Mouse (Mus musculus): ENCODE data around the gene Cpvl. TPM values are rescaled to one million over a fixed set of nuclear protein-coding genes. Genes with fewer than 3 reads are reported as not detected.

The Cpvl gene
- total RNA-seq, 2 experiments from 2014 or later: not detected

DNA sequence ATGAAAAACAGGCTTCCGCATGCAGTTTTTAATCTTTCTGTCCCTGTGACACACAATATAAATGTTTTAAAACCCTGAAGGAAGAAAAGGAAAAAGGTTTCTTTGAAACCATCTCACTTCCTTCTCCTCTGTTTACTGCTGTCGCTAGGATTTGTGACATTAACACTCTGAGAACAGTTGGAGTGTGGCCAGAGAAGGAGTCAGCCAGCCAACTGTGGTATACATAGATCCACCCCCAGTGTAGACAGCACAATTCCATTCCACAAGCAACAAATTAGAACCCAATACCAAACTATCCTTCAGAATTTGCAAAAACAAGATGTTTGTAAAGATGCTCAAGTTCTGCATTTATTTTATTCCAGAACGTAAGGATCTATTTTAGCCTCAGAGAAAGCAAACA lies 6.7 kb downstream of the Cpvl start:
- DNase-seq: no peak

DNA sequence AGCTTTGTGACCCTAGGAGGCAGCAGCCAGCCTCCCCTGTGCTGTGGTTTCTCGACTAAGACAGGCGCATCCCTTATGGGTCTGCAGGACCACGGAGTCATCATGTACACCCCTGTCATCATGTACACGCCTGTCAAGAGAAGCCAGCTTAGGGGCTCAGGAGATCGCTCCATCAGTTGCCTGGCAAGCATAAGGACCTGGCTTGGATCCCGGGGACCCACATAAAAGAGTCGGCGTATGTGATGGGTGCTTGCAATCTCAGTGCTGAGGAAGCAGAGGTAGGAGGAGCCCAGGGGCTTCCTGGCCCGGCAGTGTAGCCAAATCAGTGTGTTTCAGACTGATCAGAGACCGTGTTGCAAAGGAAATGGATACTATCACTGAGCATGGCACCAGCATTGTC lies 9.4 kb downstream of the Cpvl start:
- no peak for DNase-seq

DNA sequence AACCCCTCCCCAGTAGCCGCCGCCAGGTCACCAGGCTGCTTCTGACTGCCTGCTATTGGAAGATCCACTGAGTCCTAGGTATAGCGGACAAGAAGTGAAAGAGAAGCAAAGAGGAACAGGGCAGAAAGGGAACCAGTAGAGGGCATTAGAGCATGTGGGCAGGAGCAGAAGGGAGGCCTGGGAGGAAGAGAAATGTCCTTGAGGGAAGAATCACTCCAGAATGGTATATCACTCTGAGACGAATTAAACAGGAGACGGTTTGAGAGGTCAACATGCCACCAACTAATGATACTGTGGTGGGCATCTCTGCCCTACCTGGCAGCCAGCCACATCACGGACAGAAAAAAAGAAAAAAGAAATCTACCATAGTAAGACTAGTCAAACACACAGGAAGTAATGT lies 9.9 kb downstream of the Cpvl start:
- no peak for DNase-seq

DNA sequence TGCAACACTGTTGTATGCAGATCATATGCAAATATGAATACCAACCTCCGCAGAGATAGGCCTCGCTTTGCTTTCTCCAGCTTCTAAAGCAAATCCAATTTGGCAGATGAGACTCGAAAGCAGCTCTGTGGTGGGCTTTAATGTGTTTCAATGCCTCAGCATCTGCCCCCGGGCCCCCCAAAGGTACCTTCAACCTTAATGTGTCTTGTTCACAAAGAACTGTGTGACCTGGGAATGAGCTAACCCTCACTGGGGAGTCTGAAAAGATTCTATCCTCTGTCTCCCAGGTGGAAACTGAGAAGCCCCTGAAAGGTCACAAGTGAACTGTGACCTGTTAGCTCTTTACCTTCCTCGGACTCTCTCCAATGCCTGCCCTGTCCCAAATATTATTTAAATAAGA lies 11.9 kb downstream of the Cpvl start:
- no peak for DNase-seq

DNA sequence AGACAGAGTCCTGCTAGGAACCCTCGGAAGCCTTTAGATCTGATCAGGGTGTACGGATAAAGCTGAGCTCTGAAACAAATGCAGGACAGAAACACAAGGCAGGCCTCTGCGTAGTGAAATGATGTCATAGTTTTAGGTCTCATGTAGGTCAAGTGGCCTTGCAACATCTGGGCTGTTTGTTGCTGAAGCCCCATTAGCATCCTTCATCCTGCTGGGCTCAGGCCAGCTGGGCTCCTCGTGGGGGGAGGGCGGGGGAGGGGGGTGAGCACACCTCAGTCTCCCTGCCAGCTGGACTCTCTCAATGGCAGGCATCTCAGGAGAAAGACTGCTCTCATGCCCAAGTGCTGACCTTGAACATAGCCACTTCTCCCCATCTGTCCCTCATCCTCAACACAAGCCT lies 12.6 kb downstream of the Cpvl start:
- no peak for DNase-seq

DNA sequence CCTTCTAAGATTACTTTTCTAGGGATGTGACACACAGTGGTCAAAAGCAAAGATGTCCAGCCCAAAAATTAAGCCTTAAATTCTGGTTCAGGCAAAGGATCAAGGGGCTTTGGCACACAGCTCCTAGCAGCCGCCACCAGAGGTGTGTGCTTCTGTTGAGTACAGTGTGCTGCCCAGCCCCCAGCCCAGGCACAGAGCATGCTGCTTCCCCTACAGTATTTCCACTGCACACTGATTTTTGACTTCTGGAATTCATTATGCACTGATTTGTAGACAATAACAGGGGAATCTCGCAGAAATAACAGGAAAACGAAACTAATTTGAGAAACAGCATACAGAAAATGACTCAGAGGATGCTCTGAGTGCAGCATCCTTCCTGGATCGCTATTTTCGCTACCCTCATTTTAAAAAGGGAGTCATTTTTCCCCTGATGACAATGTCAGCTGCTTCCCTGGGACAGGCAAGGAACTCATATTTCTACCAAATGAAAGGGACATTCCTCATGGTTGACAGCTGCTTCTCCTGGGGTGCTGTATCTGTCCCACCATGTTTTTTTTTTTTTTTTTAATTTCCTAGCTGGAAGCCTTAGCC lies 14.5 kb downstream of the Cpvl start:
- DNase-seq: no peak

DNA sequence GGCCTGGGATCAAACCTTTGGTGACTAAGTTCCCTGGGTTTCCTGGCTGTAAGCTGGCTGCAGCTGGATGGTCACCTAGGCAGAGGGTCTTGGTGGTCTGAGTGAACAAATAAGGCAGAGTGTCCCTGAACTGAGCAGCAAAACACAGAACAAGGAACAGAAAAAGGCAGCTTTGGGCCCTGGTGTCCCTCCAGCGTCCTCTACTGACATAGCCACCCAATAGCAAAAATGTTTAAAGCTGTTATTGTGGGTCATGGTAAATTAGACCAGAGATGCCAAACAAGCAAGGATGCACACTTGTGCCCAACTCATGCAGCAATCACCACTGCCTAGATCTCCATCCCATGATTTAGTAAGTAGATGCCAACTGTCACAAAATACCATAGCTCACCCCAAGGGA lies 16.5 kb downstream of the Cpvl start:
- no peak for DNase-seq

DNA sequence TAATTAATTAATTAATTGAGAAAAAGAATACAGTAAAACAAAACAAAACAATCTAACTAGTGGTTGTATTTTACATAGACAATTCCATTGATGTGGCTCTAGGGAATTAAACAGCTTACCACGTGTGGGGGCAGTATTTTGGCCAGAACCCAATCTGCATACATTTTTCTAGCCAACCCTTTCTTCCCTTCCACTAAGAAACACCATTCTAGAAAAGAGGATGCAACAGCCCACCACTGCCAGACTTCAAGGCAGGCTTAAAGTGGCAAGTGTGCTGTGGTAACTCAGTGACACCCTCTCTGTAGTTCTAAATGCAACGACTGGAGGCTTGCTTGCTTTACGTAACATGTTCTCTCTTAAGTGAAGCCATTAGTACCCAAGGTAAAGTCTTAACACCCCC lies 18.6 kb downstream of the Cpvl start:
- DNase-seq: no peak

DNA sequence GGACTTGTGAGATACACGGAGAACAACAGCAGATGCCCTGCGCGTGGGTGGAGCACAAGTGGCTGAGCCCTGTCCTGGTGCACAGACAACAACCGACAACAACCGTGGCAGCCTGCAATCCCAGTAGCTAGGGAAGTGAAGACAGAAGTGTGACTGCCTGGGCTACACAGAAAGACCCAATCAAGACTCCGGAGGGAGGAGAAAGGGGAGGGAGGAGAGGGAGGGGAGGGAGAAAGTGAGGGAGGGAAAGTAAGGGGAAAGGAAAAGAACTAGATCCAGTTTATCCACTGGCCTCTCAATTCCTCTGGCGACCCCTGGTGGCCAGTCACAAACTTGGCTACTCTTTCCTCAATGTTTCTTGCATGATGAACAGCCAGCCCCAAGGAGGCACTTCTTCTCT lies 20.1 kb downstream of the Cpvl start:
- DNase-seq: peak; percentile 66

DNA sequence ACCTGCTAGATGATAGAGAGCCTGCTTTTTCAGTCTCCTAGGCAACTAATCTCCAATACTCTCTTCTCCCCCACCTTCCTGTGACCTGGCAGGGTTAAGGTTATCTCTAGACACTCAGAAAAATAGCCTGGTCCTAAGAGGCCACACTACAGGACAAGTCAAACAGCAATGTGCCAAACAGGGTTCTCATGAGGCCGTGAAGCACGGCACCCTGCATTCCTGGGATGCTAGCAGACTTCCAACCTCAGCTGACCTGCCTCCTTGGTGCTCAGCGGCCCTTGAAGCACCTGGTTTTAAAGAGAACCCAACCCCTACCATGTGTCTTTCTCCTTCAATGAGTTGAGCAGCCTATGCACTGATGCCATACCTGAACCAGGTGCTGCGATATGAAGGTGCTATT lies 22.0 kb downstream of the Cpvl start:
- DNase-seq: no peak

DNA sequence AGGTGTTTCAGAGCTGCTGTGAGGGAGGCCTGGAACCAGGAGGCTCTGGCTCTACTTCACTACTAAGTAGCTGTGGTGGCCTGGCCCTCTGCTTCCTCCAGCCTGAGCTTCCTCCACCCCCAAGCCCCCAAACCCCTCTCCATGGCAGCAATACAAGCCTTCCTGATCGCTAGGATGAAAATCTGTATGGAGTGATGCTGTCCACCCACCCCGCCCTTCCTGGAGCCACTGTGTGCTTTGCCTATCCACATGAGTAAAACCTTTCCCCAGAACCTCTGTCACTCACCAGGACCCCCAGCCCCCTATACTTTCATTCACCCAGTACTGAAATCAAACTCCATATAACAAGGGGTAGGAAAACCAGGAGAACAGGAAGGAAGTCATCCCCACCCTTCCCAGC lies 22.6 kb downstream of the Cpvl start:
- no peak for DNase-seq

DNA sequence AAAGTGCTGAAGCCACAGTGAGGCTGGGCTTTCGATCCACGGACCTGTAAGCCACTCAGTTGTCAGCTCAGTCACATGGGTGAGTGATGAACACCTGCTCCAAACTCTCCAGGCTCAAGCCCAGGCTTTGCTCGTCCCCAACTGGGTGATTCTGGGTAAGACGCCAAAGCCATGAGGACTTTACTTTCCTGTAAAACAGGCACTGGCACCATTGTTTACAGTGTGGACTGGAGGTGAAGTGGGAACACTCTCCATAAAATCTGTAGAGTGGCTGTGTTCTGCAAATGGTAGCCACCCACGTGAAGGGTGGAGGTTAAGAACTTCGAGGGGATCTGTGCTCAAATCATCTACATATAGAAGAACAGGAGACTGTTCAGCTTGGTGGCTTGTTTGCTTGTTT lies 23.2 kb downstream of the Cpvl start:
- DNase-seq: no peak

DNA sequence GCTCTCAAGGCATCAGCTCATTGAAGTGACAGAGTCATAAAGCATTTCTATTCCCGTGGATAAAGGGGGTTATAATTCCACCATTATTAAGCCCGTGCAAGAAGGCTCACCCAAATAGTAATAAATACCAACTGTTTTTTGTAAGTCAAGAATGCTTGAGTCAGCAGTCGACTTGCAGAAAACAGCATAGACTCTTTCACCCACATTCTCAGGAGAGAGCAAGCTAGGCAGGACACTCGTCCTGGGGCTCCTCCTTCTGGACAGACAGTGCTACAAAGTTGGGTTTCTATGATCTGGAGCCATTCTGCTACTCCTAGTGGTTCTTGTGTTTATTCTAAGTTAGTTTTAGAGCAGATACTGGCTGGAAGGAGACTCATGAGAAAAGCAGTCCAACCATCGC lies 24.4 kb downstream of the Cpvl start:
- DNase-seq: peak; percentile 31

DNA sequence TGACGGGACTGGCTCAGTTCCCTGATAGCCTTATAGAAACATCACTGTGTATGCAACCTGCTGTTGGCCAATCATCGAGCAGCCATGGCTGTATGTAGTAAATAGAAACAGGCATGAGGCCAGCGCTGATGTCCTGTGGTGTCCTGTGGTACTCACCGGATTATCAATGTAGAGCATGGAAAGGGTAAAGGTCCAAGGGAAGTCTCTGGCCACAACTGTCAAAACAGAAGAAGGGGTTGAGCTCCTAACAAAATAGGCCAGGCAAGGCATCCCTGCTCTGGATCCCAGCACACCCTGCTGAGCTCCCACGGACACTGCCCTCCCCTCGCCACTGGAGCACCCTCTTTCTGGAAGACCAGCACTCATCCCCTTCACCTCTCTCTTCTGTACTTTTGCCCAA lies 25.1 kb downstream of the Cpvl start:
- DNase-seq: no peak

DNA sequence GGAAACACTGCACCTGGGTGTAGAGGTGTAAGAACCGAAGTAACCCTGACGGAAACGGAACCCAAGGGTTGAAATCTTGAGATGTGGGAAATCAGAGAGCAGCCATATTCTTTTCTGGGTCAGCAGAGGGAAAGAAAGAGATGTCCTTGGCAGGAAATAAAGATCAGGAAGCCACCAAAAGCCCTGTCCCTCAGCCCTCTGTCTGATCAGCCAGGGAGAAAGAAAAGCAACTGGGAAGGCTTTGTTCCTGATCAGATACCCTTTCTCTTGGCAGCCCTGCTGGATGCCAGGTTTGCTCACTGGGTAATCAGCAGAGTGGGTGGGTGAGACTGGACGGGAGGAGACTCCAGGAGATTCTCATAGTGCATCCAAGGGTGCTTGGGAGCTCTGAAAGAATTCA lies 27.1 kb downstream of the Cpvl start:
- DNase-seq: no peak

DNA sequence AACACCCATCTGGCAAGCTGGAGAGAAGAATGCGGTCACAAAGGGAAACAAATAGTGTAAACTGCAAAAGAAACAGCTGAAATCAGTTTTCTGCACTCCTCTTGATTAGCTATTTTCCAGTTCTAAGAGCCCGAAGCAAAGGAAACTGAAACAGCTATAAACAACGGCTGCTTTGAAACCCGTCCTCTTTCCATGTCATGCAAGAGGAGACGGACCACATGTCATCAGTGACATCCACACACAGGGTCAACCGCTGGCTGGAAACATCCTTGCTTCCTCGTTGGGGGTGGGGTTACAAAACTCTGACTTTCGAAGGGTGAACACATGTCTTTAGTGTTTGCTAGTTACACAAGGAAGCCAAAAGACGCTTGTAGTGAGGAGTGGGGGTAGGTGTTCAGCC lies 27.6 kb downstream of the Cpvl start:
- no peak for DNase-seq

DNA sequence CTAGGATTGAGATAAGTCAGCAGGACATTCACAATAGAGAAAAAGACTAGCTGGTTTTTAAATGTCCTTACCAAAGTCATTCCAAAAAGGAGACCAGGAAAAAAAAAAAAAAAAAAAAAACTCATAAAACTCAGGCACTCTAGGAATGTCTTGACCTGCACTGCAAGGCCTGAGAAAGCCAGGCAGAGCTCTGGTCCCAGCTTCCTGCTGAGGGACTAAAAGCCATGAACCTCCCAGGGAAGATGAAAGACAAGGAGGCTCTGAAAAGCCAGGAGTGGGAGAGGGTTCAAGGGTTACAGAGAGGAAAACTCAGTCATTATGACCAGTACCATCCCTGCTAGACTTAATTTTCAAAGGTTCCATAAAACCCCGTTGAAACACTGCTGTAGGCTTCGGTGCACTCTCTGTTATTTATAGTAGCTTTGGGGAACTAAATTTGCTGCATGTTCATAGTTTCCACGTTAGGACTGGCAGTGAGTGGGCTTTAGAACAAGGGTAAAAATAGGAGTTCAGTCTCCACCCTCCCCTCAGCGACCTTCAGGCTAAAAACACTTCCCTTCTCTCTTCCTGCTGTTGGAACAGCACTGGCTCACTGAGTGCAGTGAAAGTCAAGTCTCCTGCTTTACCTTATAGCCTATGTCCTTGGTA lies 30.0 kb downstream of the Cpvl start:
- DNase-seq: no peak

DNA sequence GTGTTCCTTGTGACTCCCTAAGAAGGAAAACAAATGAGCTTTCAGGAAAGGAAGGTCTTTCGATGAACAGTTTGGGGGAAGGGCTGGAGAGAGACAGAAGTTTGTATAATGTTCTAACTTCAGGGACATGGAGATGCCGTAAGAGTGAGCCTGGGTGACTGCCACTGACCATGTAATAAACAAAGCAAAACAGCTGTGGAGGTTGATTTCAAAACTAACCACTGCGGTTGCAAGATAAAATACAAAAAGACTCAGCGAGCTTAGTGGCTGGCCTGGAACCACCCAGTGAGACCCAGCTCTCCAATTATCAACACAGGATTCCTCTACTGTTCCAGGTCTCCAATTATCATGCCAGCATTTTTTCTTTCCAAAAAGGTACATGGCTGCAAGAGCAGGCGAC lies 33.6 kb downstream of the Cpvl start:
- DNase-seq: no peak

DNA sequence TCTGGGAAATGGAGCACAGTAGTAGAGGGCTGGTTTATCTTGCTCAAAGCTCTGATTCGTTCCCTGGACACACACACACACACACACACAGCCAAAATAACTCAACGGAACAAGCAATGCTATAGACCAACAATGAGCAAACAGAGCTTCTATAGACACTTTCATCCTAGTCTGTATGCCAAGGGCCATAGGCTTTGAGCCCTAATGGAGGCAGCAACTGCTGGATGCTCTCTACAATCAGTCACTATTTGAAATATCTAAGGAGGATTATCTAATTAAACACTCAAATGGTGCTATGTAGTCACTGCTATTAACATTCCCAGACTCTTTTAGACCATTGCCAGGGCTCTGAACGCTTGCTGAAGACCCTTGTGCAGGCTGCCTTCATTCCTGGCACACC lies 34.1 kb downstream of the Cpvl start:
- DNase-seq: no peak

DNA sequence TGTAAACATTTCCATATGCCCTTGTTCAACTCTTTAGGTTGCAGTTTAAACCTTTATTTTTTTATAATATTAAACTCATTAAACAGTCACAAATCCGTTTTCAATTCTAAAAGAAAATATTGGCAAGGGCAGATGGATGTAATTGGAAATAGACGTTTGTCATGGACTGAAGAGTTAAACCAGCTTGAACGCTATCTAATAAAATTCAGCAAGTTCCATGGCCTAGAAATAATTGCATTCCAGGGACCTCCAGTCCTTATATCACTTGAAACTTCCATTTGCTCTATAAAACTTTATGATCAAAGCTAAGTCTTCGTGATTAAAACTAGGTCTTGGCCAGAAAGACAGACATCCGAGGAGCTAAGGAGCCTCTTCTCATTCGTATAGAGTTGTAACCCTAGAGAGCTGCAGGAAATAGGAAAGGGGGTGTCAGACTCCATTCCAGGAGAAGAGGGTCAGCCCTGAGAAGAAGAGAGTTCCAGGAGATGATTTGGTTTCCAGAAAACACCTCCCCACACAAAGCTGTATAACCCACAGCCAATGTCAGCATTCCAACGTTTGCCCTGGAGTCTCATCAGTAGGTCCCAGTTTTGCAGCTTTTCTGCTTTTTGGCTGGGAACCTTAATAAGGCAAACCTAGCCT lies 36.2 kb downstream of the Cpvl start:
- no peak for DNase-seq

DNA sequence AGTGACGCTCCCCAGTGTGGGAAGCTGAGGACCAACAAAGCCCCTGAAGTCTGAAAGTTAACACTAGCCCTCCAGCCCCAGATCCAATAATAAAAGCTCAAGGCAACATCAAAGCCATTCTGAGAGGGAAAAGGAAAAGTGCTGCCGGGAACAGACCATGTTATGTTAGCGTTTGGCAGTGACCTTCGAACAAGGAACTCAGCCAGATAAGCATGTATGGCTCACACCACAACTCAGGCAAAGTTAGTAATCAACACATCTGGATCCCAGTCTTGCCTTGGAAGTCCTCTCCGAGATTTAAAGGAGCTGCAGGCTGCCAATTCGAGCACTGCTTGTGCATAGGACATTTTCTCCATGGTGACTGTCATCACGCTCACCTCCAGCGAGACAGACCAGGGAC lies 38.7 kb downstream of the Cpvl start:
- no peak for DNase-seq

DNA sequence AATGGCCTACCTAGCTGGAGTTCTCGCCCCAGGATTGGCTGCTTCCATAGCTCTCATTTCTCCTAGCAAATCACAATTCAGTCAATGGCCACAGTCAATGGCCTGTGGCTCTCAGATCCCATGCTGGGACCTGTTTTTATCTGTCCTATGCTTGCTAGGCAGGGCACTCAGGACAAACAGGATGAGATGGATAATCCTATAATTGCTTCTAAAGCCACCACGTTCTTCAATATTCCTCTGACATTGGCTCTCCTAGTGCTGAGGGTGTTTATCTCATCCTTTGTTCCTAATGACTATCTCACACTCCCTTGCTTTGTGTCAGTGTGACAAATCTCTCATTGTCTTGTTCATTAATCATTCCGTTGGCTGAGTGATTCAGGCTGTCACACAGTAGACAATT lies 39.5 kb downstream of the Cpvl start:
- no peak for DNase-seq

DNA sequence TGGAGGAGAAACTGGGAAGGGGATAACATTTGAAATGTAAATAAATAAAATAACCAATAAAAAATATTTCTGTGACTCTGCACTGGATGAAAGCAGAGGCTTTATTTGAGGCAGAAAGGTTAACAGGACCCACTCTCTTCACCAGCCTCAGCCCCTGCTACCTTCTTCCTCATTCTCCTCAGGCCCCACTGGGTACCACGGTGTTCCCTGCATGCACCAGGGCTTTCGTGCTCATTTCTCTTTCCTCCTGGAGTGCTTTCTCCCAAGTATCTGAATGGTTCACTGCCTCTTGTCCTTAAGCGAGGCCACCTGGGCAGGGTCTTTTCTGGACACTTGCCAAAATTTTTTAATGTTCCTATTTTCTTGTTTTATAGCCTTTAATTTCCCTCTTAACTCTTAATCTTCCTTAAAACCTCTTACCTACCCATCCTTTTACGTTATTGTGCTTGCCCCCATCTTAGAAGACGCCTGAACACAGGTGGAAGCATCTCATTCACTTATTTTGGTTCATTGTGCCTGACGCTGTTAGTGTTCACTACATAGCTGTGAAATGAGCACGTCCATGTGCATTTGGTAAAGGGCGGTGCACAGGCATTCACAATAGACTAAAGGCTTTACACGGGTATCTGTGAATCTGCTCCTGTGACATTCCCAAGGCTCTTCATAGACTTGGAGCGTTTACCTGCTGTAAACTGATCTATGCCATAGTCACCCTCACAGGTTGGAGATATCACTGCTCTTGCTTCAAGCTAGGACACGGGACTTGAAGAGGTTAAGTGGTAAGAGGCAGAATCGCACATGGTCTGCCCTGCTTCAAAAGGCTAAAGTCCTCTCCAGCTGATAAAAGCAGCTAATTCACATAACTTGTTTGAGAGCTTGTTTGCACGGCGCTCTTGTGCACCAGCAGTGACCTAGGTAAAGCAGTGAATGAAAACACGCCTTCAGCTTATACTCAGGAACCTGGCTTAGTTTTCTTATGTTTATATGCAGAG lies 41.0 kb downstream of the Cpvl start:
- no peak for DNase-seq
